Mouse (Mus musculus) limb, embryonic 14.5 days (tissue): ENCODE results near the gene Cdiptos. TPM values are rescaled to one million over a fixed set of nuclear protein-coding genes. Genes with fewer than 3 reads are reported as not detected.

Experiments used
- ATAC-seq: fragments of 200-750 bp; cut with Nextera tagmentation; 2 replicates; pipeline ENCODE4 v1.8.0; 2017; ENCODE audit warnings: low read depth, moderate number of reproducible peaks, moderate TSS enrichment; ENCODE audit not compliant: low FRiP score
- DNase-seq: peaks from one replicate; pipeline ENCODE4 v3.0.0-alpha.2; 2015; ENCODE audit warnings: low spot score
- H3K27ac ChIP-seq: fragments of 300-500 bp; sonication (generic); replicated peaks from 2 replicates; pipeline ENCODE4 v1.5.1; 2014; ENCODE audit warnings: low read depth, mild to moderate bottlenecking, low read length, moderate library complexity, mixed read lengths
- H3K27me3 ChIP-seq: fragments of 300-500 bp; sonication (generic); 2 replicates; pipeline ENCODE4 v1.6.1; 2014; ENCODE audit warnings: low read length, mixed read lengths; ENCODE audit not compliant: control insufficient read depth, insufficient read depth
- H3K36me3 ChIP-seq: fragments of 300-500 bp; sonication (generic); 2 replicates; pipeline ENCODE4 v1.6.1; 2014; ENCODE audit warnings: mild to moderate bottlenecking, low read length, moderate library complexity, mixed read lengths; ENCODE audit not compliant: control insufficient read depth, insufficient read depth
- H3K4me1 ChIP-seq: fragments of 300-500 bp; sonication (generic); 2 replicates; pipeline ENCODE4 v1.6.1; 2014; ENCODE audit warnings: antibody characterized with exemption, low read length, mixed read lengths; ENCODE audit not compliant: control insufficient read depth, insufficient read depth
- H3K4me2 ChIP-seq: fragments of 300-500 bp; sonication (generic); replicated peaks from 2 replicates; pipeline ENCODE4 v1.6.1; 2014; ENCODE audit warnings: low read depth, mild to moderate bottlenecking, low read length, moderate library complexity; ENCODE audit not compliant: severe bottlenecking
- H3K4me3 ChIP-seq: fragments of 300-500 bp; sonication (generic); replicated peaks from 2 replicates; pipeline ENCODE4 v1.5.1; 2014; ENCODE audit warnings: low read length
- H3K9ac ChIP-seq: fragments of 300-500 bp; sonication (generic); 2 replicates; pipeline ENCODE4 v1.6.1; 2014; ENCODE audit warnings: mild to moderate bottlenecking, low read depth, low read length, moderate library complexity; ENCODE audit not compliant: severe bottlenecking
- H3K9me3 ChIP-seq: fragments of 300-500 bp; sonication (generic); 2 replicates; pipeline ENCODE4 v1.6.1; 2016; ENCODE audit warnings: low read length; ENCODE audit not compliant: control insufficient read depth
- POLR2A ChIP-seq: fragments of 200-500 bp; IDR thresholded peaks from 2 replicates; pipeline ENCODE4 v1.8.0; 2012; ENCODE audit warnings: inconsistent platforms, mild to moderate bottlenecking, moderate library complexity, borderline replicate concordance; ENCODE audit not compliant: insufficient read depth, insufficient read length; ENCODE audit errors: extremely low read depth
- WGBS: fragments of 180-500 bp; shearing (Covaris S2); extraction: QIAGEN DNeasy Blood & Tissue Kit; methylation state at CpG from one replicate; pipeline ENCODE4 v1.1.7; 2014; 5-methylcytosine and 5-hydroxymethylcytosine counted together
- polyA plus RNA-seq, 2 experiments: library from polyadenylated mRNA; depleted of rRNA in 1 of 2; stranded (reverse) in 1 of 2; unstranded in 1 of 2; fragments of >200 nt; fragmentation: Nextera tagmentation in 1 of 2; extraction: Ambion mirVana in 1 of 2; gene quantifications; 2 replicates each; pipeline versions ENCODE4 v1.2.1 to v1.2.3; 2012 to 2014

Gene Cdiptos
- polyA plus RNA-seq, 2 experiments = 1.2 to 1.9 TPM

GRCm38 (mm10) chr7:126984667-126985444 lies 9.0 kb upstream of the Cdiptos start:
- no peak overlapping the region for H3K4me2 ChIP-seq
- no peak overlapping the region for H3K9ac ChIP-seq
- 24% methylated on average over 10 of the region's 10 CpGs for WGBS
- H3K9me3 ChIP-seq = no peaks in the 10 kb centered on the region
- no peaks in the 10 kb centered on the region for H3K27me3 ChIP-seq
- no peak overlapping the region for H3K4me3 ChIP-seq
- H3K4me1 ChIP-seq = no peaks in the 10 kb centered on the region
- H3K36me3 ChIP-seq = peaks cover 15% of the 10 kb centered on the region
- no peak overlapping the region for H3K27ac ChIP-seq
- no peak for ATAC-seq
- no peak for DNase-seq
- no peak for TF ChIP-seq POLR2A

GRCm38 (mm10) chr7:126983113-126983512 lies 7.2 kb upstream of the Cdiptos start:
- Histone ChIP-seq H3K9ac (no peak overlapping the region), H3K4me3 (no peak overlapping the region), H3K4me2 (no peak overlapping the region), H3K9me3 (no peaks in the 10 kb centered on the region), H3K27me3 (no peaks in the 10 kb centered on the region), H3K27ac (no peak overlapping the region), H3K36me3 (peaks cover 31% of the 10 kb centered on the region), H3K4me1 (no peaks in the 10 kb centered on the region)
- no peak for DNase-seq
- no peak for ATAC-seq
- 77% methylated on average over 7 of the region's 7 CpGs for WGBS
- TF ChIP-seq POLR2A = no peak

DNA sequence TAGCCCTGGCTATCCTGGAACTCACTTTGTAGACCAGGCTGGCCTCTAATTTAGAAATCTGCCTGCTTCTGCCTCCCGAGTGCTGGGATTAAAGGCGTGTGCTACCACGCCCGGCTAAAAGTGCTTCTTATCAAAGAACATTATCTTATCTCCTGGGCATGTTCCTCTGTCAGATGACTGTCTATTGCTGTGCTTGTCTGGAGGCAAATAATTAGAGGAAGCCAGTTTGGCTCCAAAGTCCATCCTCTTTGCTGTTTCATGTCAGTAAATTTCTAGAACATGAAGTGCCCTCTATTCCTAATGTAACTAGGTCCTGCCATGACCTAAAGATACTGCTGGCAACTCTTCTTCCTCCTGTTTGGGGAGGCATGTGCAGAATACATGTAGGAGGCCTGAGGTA lies 6.2 kb upstream of the Cdiptos start:
- WGBS = 85% methylated on average over 4 of the region's 4 CpGs

GRCm38 (mm10) chr7:126981601-126982000 lies 5.7 kb upstream of the Cdiptos start:
- H3K4me3 ChIP-seq = no peak overlapping the region
- no peak overlapping the region for H3K4me2 ChIP-seq
- no peak overlapping the region for H3K27ac ChIP-seq
- no peaks in the 10 kb centered on the region for H3K27me3 ChIP-seq
- TF ChIP-seq POLR2A = no peak
- peaks cover 33% of the 10 kb centered on the region for H3K36me3 ChIP-seq
- WGBS = 79% methylated on average over 2 of the region's 2 CpGs
- H3K9me3 ChIP-seq = no peaks in the 10 kb centered on the region
- no peak for DNase-seq
- peaks cover 5% of the 10 kb centered on the region; the same call in 1 of the 2 replicates for H3K4me1 ChIP-seq
- ATAC-seq = no peak
- no peak overlapping the region for H3K9ac ChIP-seq

More for the DNA sequence above, 6.2 kb upstream of the Cdiptos start:
- no peak overlapping the region for H3K9ac ChIP-seq
- H3K9me3 ChIP-seq = no peaks in the 10 kb centered on the region
- no peak overlapping the region for H3K4me3 ChIP-seq
- TF ChIP-seq POLR2A = no peak
- peaks cover 33% of the 10 kb centered on the region for H3K36me3 ChIP-seq
- H3K27ac ChIP-seq = no peak overlapping the region
- H3K4me2 ChIP-seq = no peak overlapping the region
- DNase-seq (no peak), ATAC-seq (no peak)
- no peaks in the 10 kb centered on the region for H3K27me3 ChIP-seq
- H3K4me1 ChIP-seq = peaks cover 3% of the 10 kb centered on the region; the same call in 1 of the 2 replicates

- DNase-seq = no peak
Measured at GRCm38 (mm10) chr7:126978841-126979240, 2.9 kb upstream of the Cdiptos start.

More at GRCm38 (mm10) chr7:126978841-126979240, 2.9 kb upstream of the Cdiptos start:
- Histone ChIP-seq H3K4me1 (peaks cover 7% of the 10 kb centered on the region; the same call in 1 of the 2 replicates), H3K4me3 (no peak overlapping the region), H3K36me3 (peaks cover 33% of the 10 kb centered on the region), H3K4me2 (no peak overlapping the region), H3K27ac (no peak overlapping the region), H3K9me3 (no peaks in the 10 kb centered on the region), H3K27me3 (no peaks in the 10 kb centered on the region), H3K9ac (no peak overlapping the region)
- ATAC-seq = no peak
- TF ChIP-seq POLR2A = no peak
- WGBS = 90% methylated on average over 6 of the region's 6 CpGs
